Comparison of ENCODE assay signal across 1 mouse cellular context in genomic region chr12:17299902-17300301, GRCm38 (mm10).
TF ChIP-seq lines count a peak whose summit lies in the region.

No protein-coding gene starts in this region.

TF ChIP-seq in ES-E14, 5 proteins besides CTCF, POLR2A, EP300 and RAD21:
- no peak for TF ChIP-seq ZNF384 (IDR thresholded peaks at IDR 0.05; ENCODE audit: low read depth, low read length)
